Mouse (Mus musculus): ENCODE measurements around the gene Piezo1. TPM values are rescaled to one million over a fixed set of nuclear protein-coding genes. Genes with fewer than 3 reads are reported as not detected.

The Piezo1 gene
- polyA plus RNA-seq, 1 experiment from 2014 or later = 11.5 TPM

- WGBS = 61% methylated on average over 11 of the region's 11 CpGs
- no peaks in the 10 kb centered on the region for H3K9me3 ChIP-seq (replicated peaks)
- ATAC-seq (replicated peaks; ENCODE audit: insufficient number of reproducible peaks, insufficient read depth, low FRiP score, low read depth) = peak; percentile 39
- peaks cover 14% of the 10 kb centered on the region; the same call in 1 of the 2 replicates for H3K36me3 ChIP-seq
- H3K27me3 ChIP-seq = no peaks in the 10 kb centered on the region
- H3K9ac ChIP-seq = peak overlapping the region; percentile 78; the same call in 1 of the 2 replicates
- H3K27ac ChIP-seq = peak overlapping the region; percentile 81
- peak overlapping the region; percentile 96 for H3K4me2 ChIP-seq
- H3K4me1 ChIP-seq (replicated peaks) = peaks cover 27% of the 10 kb centered on the region
- peak overlapping the region; percentile 69; the same call in 1 of the 2 replicates for H3K4me3 ChIP-seq
Measured at GRCm38 (mm10) chr8:122433269-122433905, 117.7 kb downstream of the Piezo1 start.

GRCm38 (mm10) chr8:122432443-122433268 is 118.5 kb downstream of the Piezo1 start, which contains the start of gene Cyba:
Gene Cyba (minus strand): TSS chr8:122432930.
- peak within 1 kb of the TSS; percentile 96 for H3K4me2 ChIP-seq
- H3K4me3 ChIP-seq = peak within 1 kb of the TSS; percentile 69
- H3K9ac ChIP-seq = peak within 1 kb of the TSS; percentile 78
- 4% methylated on average over 45 of the region's 45 CpGs for WGBS
- H3K27me3 ChIP-seq = no peaks in the 10 kb centered on the region
- H3K9me3 ChIP-seq (replicated peaks) = no peaks in the 10 kb centered on the region
- peak within 1 kb of the TSS; percentile 81 for H3K27ac ChIP-seq
- peaks cover 23% of the 10 kb centered on the region for H3K4me1 ChIP-seq (replicated peaks)
- peaks cover 14% of the 10 kb centered on the region; the same call in 1 of the 2 replicates for H3K36me3 ChIP-seq
- peak; percentile 81 for ATAC-seq (replicated peaks; ENCODE audit: insufficient number of reproducible peaks, insufficient read depth, low FRiP score, low read depth)

Small RNAs within 50 kb of the gene (microRNA-seq; reads per million reads assigned to microRNA genes)
- gene Gm24366 = not detected

Other genes starting within 250 kb of the Piezo1 start
- not detected in 2 replicates for gene Trhr2, start 190.6 kb downstream of the Piezo1 start, polyA plus RNA-seq (2015; fragmentation: Nextera tagmentation; extraction: Ambion mirVana)
- 26.1 and 31.0 TPM in 2 replicates for gene Zc3h18, start 174.7 kb downstream of the Piezo1 start, polyA plus RNA-seq (2015; fragmentation: Nextera tagmentation; extraction: Ambion mirVana)
- 0.34 TPM in 1 of 2 replicates, not detected in the other for gene Il17c, start 129.3 kb downstream of the Piezo1 start, polyA plus RNA-seq (2015; fragmentation: Nextera tagmentation; extraction: Ambion mirVana)
- gene Cyba, start 118.4 kb downstream of the Piezo1 start, polyA plus RNA-seq (2015; fragmentation: Nextera tagmentation; extraction: Ambion mirVana) = 176 and 197 TPM in 2 replicates
- gene Mvd, start 107.9 kb downstream of the Piezo1 start, polyA plus RNA-seq (2015; fragmentation: Nextera tagmentation; extraction: Ambion mirVana) = 13.3 and 18.9 TPM in 2 replicates
- 2.0 and 2.5 TPM in 2 replicates for gene Snai3, start 90.6 kb downstream of the Piezo1 start, polyA plus RNA-seq (2015; fragmentation: Nextera tagmentation; extraction: Ambion mirVana)
- gene Rnf166, start 75.3 kb downstream of the Piezo1 start, polyA plus RNA-seq (2015; fragmentation: Nextera tagmentation; extraction: Ambion mirVana) = 37.0 and 44.4 TPM in 2 replicates
- 23.0 and 25.6 TPM in 2 replicates for gene Ctu2, start 75.2 kb downstream of the Piezo1 start, polyA plus RNA-seq (2015; fragmentation: Nextera tagmentation; extraction: Ambion mirVana)
- gene Cdt1, start 16.7 kb upstream of the Piezo1 start, polyA plus RNA-seq (2015; fragmentation: Nextera tagmentation; extraction: Ambion mirVana) = 24.5 and 28.4 TPM in 2 replicates
- gene Aprt, start 25.6 kb upstream of the Piezo1 start, polyA plus RNA-seq (2015; fragmentation: Nextera tagmentation; extraction: Ambion mirVana) = 163 and 208 TPM in 2 replicates
- 8.0 and 12.2 TPM in 2 replicates for gene Galns, start 60.1 kb upstream of the Piezo1 start, polyA plus RNA-seq (2015; fragmentation: Nextera tagmentation; extraction: Ambion mirVana)
- gene Trappc2l, start 60.3 kb upstream of the Piezo1 start, polyA plus RNA-seq (2015; fragmentation: Nextera tagmentation; extraction: Ambion mirVana) = 47.1 and 56.2 TPM in 2 replicates
- not detected in 2 replicates for gene Pabpn1l, start 71.4 kb upstream of the Piezo1 start, polyA plus RNA-seq (2015; fragmentation: Nextera tagmentation; extraction: Ambion mirVana)
- gene Cbfa2t3, start 147.8 kb upstream of the Piezo1 start, polyA plus RNA-seq (2015; fragmentation: Nextera tagmentation; extraction: Ambion mirVana) = 4.2 and 5.9 TPM in 2 replicates
- gene Acsf3, start 224.2 kb upstream of the Piezo1 start, polyA plus RNA-seq (2015; fragmentation: Nextera tagmentation; extraction: Ambion mirVana) = 13.8 and 16.3 TPM in 2 replicates

Data from heart, embryonic 15.5 days (tissue).